In genomic region chr15:30174321-30174720, GRCm38 (mm10) we compare ENCODE assay signal across 9 mouse cellular contexts. TPM values are rescaled to one million over a fixed set of nuclear protein-coding genes. Genes with fewer than 3 reads are reported as not detected.
DNase-seq lines count a peak whose midpoint lies in the region; ATAC-seq and TF ChIP-seq lines count a peak whose summit lies in the region.
"Had no signal": no experiment of that assay in that cellular context is flagged by ENCODE, and none has a peak within 500 bp of the region (broad histone marks: within the 10 kb centered on the region; RNA-seq: fewer than 3 reads in every experiment).

No protein-coding gene starts in this region.

- TF ChIP-seq CTCF in intestine, postnatal 0 days (IDR thresholded peaks at IDR 0.05; ENCODE audit: low read depth) = no peak
- no peak for TF ChIP-seq CTCF in brain, embryonic 14.5 days (IDR thresholded peaks at IDR 0.05; ENCODE audit: borderline replicate concordance, extremely low read depth, insufficient read depth, insufficient read length)

- no peak overlapping the region for H3K9ac ChIP-seq in intestine, embryonic 15.5 days
- no peak overlapping the region for H3K9ac ChIP-seq in intestine, postnatal 0 days (ENCODE audit: low read depth, low read length)
- no peak overlapping the region for H3K9ac ChIP-seq in embryonic facial prominence, embryonic 15.5 days

- H3K36me3 ChIP-seq in intestine, embryonic 15.5 days = no peaks in the 10 kb centered on the region
- no peaks in the 10 kb centered on the region for H3K36me3 ChIP-seq in intestine, postnatal 0 days (ENCODE audit: control insufficient read depth, insufficient read depth)
- H3K36me3 ChIP-seq in embryonic facial prominence, embryonic 15.5 days = no peaks in the 10 kb centered on the region
- no peaks in the 10 kb centered on the region for H3K36me3 ChIP-seq in midbrain, embryonic 10.5 days

- peak; percentile 44 for DNase-seq in brain, embryonic 14.5 days (ENCODE audit: low read depth)
- DNase-seq in midbrain, embryonic 10.5 days (ENCODE audit: low spot score) = no peak
- DNase-seq in spleen, adult 12 weeks (ENCODE audit: low spot score) = no peak
- no peak for DNase-seq in spleen, postnatal 14 days (ENCODE audit: low spot score in 2 of 2)
- no peak for DNase-seq in layer of hippocampus, postnatal 25 days (ENCODE audit: extremely low spot score in 1 of 2, low spot score in 1 of 2)
- DNase-seq: adrenal gland, postnatal 36 days had no signal

- peaks cover 4% of the 10 kb centered on the region; the same call in 1 of the 2 replicates for H3K4me1 ChIP-seq in intestine, embryonic 15.5 days (replicated peaks)
- no peaks in the 10 kb centered on the region for H3K4me1 ChIP-seq in intestine, postnatal 0 days (replicated peaks; ENCODE audit: control insufficient read depth, insufficient read depth, low read length)
- peaks cover 14% of the 10 kb centered on the region; the same call in 1 of the 2 replicates for H3K4me1 ChIP-seq in embryonic facial prominence, embryonic 15.5 days
- peaks cover 22% of the 10 kb centered on the region for H3K4me1 ChIP-seq in midbrain, embryonic 10.5 days

- no peak for TF ChIP-seq POLR2A in brain, embryonic 14.5 days (IDR thresholded peaks at IDR 0.05; ENCODE audit: borderline replicate concordance, extremely low read depth, insufficient read depth, insufficient read length, poor library complexity, severe bottlenecking)

- no peak for ATAC-seq in intestine, embryonic 15.5 days
- no peak for ATAC-seq in intestine, postnatal 0 days
- no peak for ATAC-seq in embryonic facial prominence, embryonic 15.5 days (ENCODE audit: insufficient number of reproducible peaks, low FRiP score, low TSS enrichment, low read depth)

- H3K27me3 ChIP-seq in intestine, embryonic 15.5 days (replicated peaks) = 0 out of 2 replicates have a peak, but pooled peaks cover 12% of the 10 kb centered on the region
- H3K27me3 ChIP-seq in intestine, postnatal 0 days (replicated peaks; ENCODE audit: control insufficient read depth, insufficient read depth, low read length) = peaks cover 38% of the 10 kb centered on the region
- peaks cover 29% of the 10 kb centered on the region for H3K27me3 ChIP-seq in embryonic facial prominence, embryonic 15.5 days
- peaks cover 33% of the 10 kb centered on the region for H3K27me3 ChIP-seq in midbrain, embryonic 10.5 days (ENCODE audit: low read depth, poor library complexity, severe bottlenecking)

- no peak overlapping the region for H3K27ac ChIP-seq in intestine, embryonic 15.5 days
- H3K27ac ChIP-seq in intestine, postnatal 0 days (ENCODE audit: low read depth, low read length) = no peak overlapping the region
- H3K27ac ChIP-seq in embryonic facial prominence, embryonic 15.5 days (replicated peaks) = no peak overlapping the region
- no peak overlapping the region for H3K27ac ChIP-seq in midbrain, embryonic 10.5 days (replicated peaks)

- 55% methylated on average over 7 of the region's 7 CpGs for WGBS in intestine, embryonic 15.5 days
- 63% methylated on average over 7 of the region's 7 CpGs for WGBS in intestine, postnatal 0 days
- WGBS in embryonic facial prominence, embryonic 15.5 days = 45% methylated on average over 7 of the region's 7 CpGs
- WGBS in midbrain, embryonic 10.5 days = 49% methylated on average over 7 of the region's 7 CpGs

- 0 out of 2 replicates have a peak overlapping the region, but pooled peaks have one; percentile 100 for H3K4me2 ChIP-seq in intestine, embryonic 15.5 days (replicated peaks)
- H3K4me2 ChIP-seq in intestine, postnatal 0 days (replicated peaks; ENCODE audit: low read depth) = no peak overlapping the region
- H3K4me2 ChIP-seq in embryonic facial prominence, embryonic 15.5 days (replicated peaks) = peak overlapping the region; percentile 90

- no peaks in the 10 kb centered on the region for H3K9me3 ChIP-seq in intestine, embryonic 15.5 days
- H3K9me3 ChIP-seq in intestine, postnatal 0 days (ENCODE audit: control insufficient read depth) = no peaks in the 10 kb centered on the region
- no peaks in the 10 kb centered on the region for H3K9me3 ChIP-seq in embryonic facial prominence, embryonic 15.5 days (replicated peaks)
- H3K9me3 ChIP-seq in midbrain, embryonic 10.5 days (replicated peaks) = no peaks in the 10 kb centered on the region

- peak overlapping the region; percentile 63; the same call in 1 of the 2 replicates for H3K4me3 ChIP-seq in intestine, embryonic 15.5 days (replicated peaks)
- H3K4me3 ChIP-seq in intestine, postnatal 0 days (ENCODE audit: low read depth, low read length) = no peak overlapping the region
- peak overlapping the region; percentile 63 for H3K4me3 ChIP-seq in embryonic facial prominence, embryonic 15.5 days (replicated peaks)
- peak overlapping the region; percentile 84 for H3K4me3 ChIP-seq in midbrain, embryonic 10.5 days

RNA-seq across cellular contexts. Expression of gene Ctnnd2, which starts 1.9 kb away (rescaled TPM):
- polyA plus RNA-seq in intestine, embryonic 15.5 days (2015; fragmentation: Nextera tagmentation; extraction: Ambion mirVana) = 1.7 and 2.0 TPM in 2 replicates
- 0.81 and 1.0 TPM in 2 replicates for polyA plus RNA-seq in intestine, postnatal 0 days (2015; fragmentation: Nextera tagmentation; extraction: Ambion mirVana)
- polyA plus RNA-seq in brain, embryonic 14.5 days (2012; rRNA removed) = 57.9 and 105 TPM in 2 replicates
- 4.8 and 5.8 TPM in 2 replicates for polyA plus RNA-seq in embryonic facial prominence, embryonic 15.5 days (2015; fragmentation: Nextera tagmentation; extraction: Ambion mirVana)
- polyA plus RNA-seq in midbrain, embryonic 10.5 days (2016; fragmentation: Nextera tagmentation; extraction: Ambion mirVana) = 22.7 and 23.9 TPM in 2 replicates
- total RNA-seq in layer of hippocampus, postnatal 25 days (2021) = 100 to 1,000 TPM; 212 to 235 TPM
